Mouse (Mus musculus): ENCODE measurements at regions not wholly inside any gene's neighbourhood (a gene's known extent, or its start where the extent isn't known, plus 50 kb on each side); places are given as distances from the start of the nearest gene placed in this dataset.
A peak's percentile ranks its signal among the peaks of the same experiment; 100 is the strongest.

- no peak for DNase-seq (ENCODE audit: low spot score in 2 of 2)
Observed at GRCm38 (mm10) chrX:58445624-58446323, 423.3 kb downstream of the Zic3 start.

- no peak for DNase-seq (ENCODE audit: low spot score in 2 of 2)
Observed at GRCm38 (mm10) chrX:58447605-58448004, 425.1 kb downstream of the Zic3 start.

- no peak for DNase-seq (ENCODE audit: low spot score in 2 of 2)
Observed at GRCm38 (mm10) chrX:58469683-58470082, 439.5 kb upstream of the 4930550L24Rik start.

- no peak for DNase-seq (ENCODE audit: low spot score in 2 of 2)
Observed at GRCm38 (mm10) chrX:58470986-58471385, 438.2 kb upstream of the 4930550L24Rik start.

GRCm38 (mm10) chrX:58490861-58491260 lies 418.3 kb upstream of the 4930550L24Rik start:
- peak in 1 of 2 experiments; percentile 1 for DNase-seq (ENCODE audit: low spot score in 2 of 2)

- no peak for DNase-seq (ENCODE audit: low spot score in 2 of 2)
Observed at GRCm38 (mm10) chrX:58503573-58503972, 405.6 kb upstream of the 4930550L24Rik start.

GRCm38 (mm10) chrX:58514925-58515324 lies 394.2 kb upstream of the 4930550L24Rik start:
- no peak for DNase-seq (ENCODE audit: low spot score in 2 of 2)

Data from right cerebral cortex, postnatal 36 days (tissue).